Mouse (Mus musculus): ENCODE results near the gene Sstr3.
A peak's percentile ranks its signal among the peaks of the same experiment; 100 is the strongest.

Sstr3 gene

DNA sequence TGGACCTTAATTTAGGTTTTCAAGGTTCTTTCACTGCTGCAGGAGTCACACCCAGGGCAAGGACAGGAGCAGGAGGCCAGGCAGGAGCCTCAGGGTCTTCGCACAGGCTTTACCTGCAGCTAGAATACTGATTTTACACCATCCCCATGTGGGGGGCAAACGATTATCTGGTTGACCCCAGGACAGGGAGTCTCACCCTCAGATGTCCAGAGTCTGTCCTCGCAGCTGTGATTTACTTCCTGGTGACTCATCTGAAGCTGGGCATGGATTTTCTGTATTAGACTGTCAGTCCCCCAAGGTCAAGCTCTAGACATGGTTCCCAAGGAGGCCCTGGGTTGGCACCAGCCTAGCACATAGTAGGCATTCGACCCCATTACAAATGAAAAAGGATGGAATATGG, 1.6 kb upstream of the Sstr3 start:
- TF ChIP-seq GATA4 (IDR thresholded peaks at IDR 0.05; ENCODE audit: insufficient replicate concordance, low read length): no peak

DNA sequence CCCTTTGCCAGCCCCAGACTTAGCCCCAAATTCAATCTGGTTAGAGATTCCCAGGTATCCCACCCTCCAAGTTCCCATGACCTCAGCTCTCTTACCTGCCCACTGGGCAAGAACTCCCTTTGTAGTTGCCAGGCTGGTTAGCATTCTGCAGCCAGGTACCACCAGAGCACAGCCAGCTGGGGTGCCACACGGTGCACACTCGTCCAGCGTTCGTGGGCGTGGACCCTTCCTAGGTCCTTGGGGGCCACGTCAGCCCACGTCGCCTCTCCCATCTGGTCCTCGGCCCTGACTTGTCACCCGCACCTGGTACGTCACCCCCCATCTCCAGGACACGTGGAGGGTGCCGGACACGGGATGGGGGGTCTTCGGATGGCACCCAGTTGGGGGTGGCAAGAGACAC, 444 bp downstream of the Sstr3 start:
- TF ChIP-seq GATA4 (IDR thresholded peaks at IDR 0.05; ENCODE audit: insufficient replicate concordance, low read length): no peak

DNA sequence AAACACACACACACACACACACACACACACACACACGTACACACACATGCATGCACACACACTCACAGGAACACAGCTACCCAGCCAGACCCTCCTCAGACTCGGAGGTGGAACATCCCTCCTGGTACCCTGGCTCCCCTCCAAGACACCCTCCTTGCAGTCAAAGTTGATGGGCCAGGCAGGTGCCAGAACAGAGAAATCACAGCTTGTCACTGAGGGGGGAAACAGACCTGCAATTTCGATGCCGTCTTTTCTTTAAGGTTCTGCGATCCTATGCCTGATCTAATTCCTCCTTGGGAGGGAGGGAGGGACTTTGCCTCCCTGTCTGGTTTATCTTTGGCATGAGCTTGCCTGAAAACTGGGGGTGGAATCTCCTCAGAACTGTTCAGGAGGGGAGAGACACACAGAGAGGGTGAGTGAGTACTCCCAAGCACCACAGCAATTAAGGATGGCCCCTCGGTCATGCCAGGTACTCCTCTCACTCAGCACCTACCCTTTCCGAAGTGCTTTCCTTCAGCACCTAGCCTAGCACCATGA, 1.6 kb downstream of the Sstr3 start:
- TF ChIP-seq GATA4 (IDR thresholded peaks at IDR 0.05; ENCODE audit: insufficient replicate concordance, low read length): no peak

DNA sequence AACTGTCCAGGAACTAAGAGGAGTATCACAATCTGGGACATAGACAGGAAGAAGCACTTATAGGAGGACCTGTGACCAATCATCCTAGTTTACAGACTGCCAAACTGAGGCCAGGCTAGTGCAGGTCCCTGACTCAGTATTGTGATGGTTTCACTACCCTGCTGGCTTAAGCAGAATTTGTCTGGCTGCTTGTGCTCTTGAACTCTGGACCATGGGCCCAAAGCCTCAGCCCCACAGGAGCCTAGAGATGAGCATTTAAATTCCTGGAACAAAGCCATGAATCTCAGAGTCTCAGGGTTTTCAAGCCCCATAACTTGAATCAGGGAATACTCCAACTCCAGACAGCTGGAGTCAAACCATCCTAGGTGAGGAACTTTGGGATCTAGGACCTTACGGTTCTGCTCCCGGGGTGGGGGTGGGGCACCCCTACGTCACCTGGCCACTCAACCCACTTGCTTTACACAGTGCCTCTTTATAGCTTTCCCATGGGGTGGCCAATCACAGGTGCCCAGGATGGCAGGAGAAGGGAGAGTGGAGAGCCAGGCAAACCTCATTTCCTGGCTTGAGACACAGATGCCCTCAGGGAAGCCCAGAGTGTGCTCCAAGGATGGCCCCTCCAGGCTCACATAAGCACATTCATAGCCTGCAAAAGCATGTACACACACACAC, 2.3 kb downstream of the Sstr3 start:
- no peak for TF ChIP-seq GATA4 (IDR thresholded peaks at IDR 0.05; ENCODE audit: insufficient replicate concordance, low read length)

DNA sequence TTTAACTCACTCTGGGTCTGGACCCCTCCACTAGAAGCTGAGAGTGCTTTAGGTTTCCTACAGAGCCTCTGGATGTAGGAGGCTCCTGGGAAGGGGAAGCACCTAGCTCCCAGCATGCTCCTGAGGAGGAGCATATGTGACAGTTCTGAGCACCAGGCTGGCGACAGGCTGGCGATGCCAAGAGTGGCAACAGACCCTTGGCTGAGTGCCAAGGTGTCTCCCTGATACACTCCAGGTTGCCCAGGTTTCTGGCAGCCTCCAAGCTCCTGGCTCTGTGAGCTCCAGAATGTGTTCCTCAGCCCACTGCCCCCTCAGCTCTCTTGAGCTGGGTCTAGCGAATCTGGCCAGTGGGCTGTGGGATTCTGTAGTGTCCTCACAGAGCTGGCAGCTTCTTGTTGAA, 2.9 kb downstream of the Sstr3 start:
- TF ChIP-seq GATA4 (IDR thresholded peaks at IDR 0.05; ENCODE audit: insufficient replicate concordance, low read length): no peak

DNA sequence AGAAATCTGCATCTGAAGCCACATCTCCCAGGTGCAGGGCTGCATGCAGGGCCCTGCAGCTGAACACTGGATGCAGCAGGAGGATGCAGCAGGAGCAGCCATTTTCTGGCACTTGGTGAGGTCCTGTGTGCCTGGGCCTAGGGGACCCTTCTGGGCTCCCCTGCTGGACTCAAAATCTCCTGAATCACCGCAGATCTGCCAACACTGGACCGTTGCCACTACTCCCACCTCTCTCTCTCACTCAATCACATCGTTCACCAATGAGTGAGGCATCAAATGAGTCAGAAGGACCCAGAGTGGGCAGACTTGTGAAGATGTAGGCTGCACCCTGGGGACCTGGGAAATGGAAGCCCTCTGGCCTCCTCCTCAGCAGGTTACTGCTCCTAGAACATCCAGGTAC, 3.4 kb downstream of the Sstr3 start:
- TF ChIP-seq GATA4 (IDR thresholded peaks at IDR 0.05; ENCODE audit: insufficient replicate concordance, low read length): no peak

DNA sequence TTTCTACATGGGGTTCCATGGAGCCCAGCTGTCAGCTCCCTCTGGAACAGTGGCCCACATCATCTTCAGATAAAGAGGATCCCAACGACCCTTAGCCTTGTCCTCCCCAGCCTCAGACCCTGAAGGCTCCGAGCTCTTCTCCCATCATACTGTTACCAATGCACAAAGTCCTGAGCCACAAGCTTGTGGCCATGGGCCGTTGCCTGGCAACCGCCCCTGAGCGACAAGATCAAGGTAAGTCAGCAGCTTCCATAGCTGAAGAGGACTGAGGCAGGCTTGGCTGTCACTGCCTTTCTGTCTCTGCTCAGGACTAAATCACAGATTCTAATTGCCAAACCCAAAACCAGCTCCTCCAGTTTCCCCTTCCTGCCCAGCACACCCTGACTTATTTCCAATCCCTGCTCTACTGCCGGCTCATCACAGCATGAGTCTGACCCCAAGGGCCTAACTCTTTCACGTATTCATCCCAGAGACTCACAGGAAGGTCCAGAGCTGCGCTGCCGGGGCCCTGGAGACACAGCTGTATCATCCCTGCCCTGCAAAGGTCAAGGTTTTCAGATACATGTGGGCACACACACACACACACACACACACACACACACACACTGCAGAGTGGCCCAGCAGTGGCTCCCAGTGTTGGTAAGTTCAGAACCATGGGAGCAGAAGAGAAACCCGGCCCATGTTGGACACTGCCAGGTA, 8.6 kb downstream of the Sstr3 start:
- no peak for TF ChIP-seq GATA4 (IDR thresholded peaks at IDR 0.05; ENCODE audit: insufficient replicate concordance, low read length)

DNA sequence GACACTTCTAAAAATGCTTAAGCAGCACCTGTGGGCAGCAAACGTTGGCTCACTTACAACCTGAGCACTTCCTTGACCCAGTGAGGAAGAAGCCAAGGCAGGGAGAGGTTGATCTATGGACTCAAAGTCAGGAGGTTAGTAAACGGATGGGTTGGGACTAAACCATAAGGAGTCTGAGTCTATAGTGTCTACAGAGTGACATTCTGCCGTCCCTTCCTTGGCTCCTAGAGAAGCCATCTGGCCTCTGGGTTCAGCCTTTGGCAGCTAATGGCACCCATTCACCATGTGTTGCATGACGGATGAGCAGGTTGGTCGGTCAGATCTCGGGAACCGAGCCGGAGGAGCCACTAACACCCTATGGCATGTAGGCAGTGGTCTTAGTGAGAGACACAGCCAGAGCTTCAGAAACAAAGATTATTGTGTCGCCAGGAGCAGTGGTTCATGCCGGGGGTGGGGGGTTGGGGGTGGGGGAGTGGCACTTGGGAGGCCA, 11.1 kb downstream of the Sstr3 start:
- TF ChIP-seq GATA4 (IDR thresholded peaks at IDR 0.05; ENCODE audit: insufficient replicate concordance, low read length): no peak

DNA sequence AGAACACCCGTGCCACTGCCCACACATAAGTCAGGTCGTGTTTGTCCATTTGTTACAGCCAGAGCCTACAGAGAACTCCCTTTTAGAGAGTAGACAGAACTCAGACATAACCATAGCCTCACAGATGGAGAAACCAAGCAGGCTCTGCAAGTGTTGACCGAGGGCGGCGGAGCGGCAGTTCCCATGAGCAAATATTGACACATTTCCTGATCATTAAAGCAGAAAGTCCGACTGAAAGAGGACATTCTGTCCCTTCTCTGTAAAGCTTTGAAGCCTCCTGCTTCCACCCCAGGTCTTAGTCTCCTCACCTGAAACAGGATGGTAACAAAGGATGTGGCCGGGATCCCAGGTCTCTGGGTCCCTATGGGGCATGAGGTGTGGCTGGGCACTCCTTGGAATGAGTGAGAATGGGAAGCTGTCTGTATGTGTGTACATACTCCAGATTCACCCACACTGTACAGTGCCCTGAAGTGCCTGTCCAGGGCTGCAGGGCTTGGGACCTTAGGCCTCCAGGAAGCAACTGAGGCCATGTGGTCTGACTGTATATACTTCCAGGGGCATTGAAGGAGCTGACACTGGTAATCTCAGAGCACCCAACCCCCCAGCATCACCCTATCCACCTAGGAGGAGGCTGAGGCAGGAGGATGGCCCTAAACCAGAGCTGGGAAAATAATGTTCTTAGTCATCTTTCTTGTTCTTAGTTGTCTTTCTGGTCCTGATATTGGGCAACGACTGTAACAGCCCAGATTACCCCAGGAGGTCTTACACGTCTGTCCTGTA, 11.7 kb downstream of the Sstr3 start:
- TF ChIP-seq GATA4 (IDR thresholded peaks at IDR 0.05; ENCODE audit: insufficient replicate concordance, low read length): no peak

DNA sequence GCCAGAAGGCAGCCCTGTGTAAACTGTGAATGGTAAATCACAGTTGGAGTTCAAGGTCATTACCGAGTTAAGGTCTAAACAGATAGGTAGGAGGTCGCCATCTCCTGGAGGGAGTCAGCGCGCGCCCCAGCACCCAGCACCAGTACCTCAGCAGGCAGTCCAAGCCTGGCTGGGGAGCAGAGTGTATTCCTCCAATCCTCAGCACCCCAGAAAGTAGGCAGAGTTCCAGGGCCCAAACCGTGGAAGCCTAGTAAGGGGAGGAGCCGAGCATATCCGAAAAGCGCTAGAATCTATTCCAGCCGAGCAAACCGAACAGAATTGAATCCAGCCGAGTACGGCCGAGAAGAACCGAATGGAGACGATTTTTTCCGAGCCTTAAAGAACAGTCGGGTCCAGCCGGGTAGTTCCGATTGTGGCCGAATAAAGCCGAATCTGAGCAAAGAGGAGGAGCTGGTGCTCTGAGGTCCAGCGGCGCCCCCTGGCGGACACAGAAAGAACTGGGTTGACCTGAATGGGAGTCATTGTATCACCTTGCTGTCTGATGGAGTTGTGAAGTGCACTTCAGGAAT, 12.5 kb downstream of the Sstr3 start:
- TF ChIP-seq GATA4 (IDR thresholded peaks at IDR 0.05; ENCODE audit: insufficient replicate concordance, low read length): no peak

DNA sequence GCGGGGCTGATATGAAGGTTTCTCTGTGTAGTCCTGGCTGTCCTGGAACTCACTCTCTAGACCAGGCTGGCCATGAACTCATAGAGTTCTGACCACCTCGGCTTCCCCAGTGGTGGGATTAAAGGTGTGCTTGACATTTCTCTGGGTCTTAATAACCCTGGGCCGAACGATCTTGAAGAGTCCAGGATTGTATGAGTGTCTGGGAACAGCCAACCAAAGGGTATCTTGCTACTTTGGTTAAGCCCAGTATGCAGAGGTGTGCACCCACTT, 13.1 kb downstream of the Sstr3 start:
- TF ChIP-seq GATA4 (IDR thresholded peaks at IDR 0.05; ENCODE audit: insufficient replicate concordance, low read length): no peak

DNA sequence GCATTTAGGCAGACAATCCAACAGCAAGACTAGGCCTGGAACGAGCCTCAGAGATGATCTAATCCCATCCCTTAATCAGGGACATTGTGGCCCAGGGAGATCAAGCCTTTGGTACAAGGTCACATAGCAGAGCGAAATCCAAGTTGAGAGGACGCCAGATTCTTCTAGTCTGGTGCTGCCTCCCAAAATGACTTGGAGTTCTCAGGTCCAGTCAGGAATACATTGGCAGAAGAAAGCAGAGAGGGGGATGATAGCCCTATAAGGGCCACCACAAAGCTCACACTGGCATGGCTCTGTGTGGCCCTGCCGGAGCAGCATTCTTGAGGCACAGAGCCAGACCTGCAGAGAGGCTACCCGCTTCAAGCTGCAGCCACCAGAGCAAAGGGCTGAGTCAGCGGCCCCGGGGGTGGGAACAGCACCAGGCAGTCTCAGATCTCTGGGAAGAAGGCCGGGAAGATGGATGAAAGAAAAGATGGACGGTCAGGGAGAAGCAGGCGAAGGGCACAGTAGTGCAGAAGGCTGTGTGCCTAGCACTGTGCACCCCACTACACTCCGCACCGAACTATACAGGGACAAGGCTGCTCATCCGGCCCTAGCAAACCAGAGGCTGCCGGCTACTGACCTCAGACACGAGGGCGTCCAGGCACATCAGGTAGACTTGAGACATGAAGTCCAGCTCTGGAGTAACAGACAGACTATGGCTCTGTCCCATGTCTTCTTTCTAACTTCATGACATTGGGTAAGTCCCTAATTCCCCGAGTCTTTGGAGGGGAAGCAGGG, 13.6 kb downstream of the Sstr3 start, which contains the start of gene C1qtnf6:
Gene C1qtnf6, minus strand, starts transcription at position 746 of the 780 bp plus-strand sequence.
- TF ChIP-seq GATA4 (IDR thresholded peaks at IDR 0.05; ENCODE audit: insufficient replicate concordance, low read length): peak; percentile 23; the same call in 1 of the 2 replicates

DNA sequence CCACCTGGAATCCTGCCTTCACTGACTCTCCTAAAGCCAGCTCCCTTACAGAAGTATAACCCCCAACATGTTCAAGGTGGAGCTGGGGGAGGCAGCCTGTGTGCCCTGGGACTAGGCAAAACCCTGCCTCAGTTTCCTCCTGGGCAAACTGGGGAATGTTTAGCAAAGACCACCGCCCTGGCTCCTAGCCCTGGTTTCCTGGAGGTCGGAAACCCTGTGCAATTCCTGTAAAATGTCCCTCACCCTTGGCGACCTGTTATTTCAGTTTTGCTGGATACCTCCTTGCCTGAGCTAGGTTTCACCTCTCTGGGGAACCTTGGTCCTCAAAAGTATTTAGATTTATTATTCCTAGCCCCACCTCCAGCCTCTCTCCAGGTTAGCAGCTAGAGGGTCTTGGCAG, 14.3 kb downstream of the Sstr3 start:
- no peak for TF ChIP-seq GATA4 (IDR thresholded peaks at IDR 0.05; ENCODE audit: insufficient replicate concordance, low read length)

DNA sequence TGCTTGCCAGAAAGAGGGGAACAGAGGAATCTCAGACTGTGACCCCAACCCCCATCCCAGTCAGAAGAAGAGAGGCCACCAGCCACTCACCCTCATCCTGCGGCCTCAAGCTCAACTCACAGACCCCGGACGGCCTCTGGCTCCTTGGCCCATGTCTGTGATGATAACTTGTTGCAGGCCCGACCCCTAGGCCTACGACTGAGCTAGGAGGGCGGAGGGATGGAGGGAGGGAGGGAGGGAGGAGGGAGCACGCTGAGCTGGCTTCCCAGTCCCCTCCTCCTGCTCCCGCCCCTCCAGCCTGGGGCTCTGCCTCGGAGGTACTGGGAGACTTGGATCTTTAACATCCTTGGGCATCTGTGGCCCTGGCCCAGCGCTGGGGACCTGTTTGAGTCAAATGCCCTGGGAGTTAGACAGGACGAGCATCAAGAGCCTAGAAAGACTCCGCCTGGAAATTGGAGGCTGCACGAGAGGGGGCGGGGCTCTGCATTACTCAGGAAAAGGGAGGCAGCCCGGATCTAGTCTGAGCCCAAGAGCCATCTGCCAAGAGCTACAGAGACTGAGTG, 15.0 kb downstream of the Sstr3 start:
- no peak for TF ChIP-seq GATA4 (IDR thresholded peaks at IDR 0.05; ENCODE audit: insufficient replicate concordance, low read length)

All from liver, adult (tissue).